Mouse (Mus musculus): ENCODE data around the gene Mrgprx2. TPM values are rescaled to one million over a fixed set of nuclear protein-coding genes. Genes with fewer than 3 reads are reported as not detected.
"Not testable (repeated sequence)": the region's sequence is repeated elsewhere in the genome, so short reads cannot be mapped to it uniquely, and the experiment has no call there.

Gene Mrgprx2
- not detected in 2 replicates for polyA plus RNA-seq (2012; rRNA removed)
- not detected in 2 replicates for polyA plus RNA-seq (2014; fragmentation: Nextera tagmentation; extraction: Ambion mirVana)

DNA sequence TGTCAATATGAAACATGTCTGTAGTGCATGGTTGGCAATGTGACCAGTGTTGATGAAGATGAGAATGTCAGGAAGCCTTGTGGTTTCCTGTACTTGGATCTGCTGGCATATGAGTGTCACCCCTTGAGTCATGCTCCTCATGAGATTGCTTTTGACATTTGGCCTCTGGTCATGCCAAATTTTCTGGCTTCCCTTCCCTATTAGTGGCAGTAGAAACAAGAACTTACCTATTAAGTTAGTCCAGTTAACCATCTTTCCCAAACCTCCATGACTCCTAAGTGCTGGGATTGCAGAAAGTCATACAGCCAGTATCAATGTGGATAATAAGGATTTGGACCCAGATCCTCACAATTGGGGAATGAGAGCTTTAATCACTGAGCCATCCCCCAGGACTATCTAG is at the start of gene Mrgprx2:
Mrgprx2 (minus strand) TSS at position 101 of the 400 bp plus-strand sequence.
- no peak within 1 kb of the TSS for H3K9ac ChIP-seq (replicated peaks)
- DNase-seq (ENCODE audit: low read depth in 3 of 3, low spot score in 3 of 3) (no peak), ATAC-seq (ENCODE audit: insufficient read depth) (no peak)
- TF ChIP-seq CTCF (IDR thresholded peaks at IDR 0.05; ENCODE audit: low read depth) (no peak), EP300 (IDR thresholded peaks at IDR 0.05; ENCODE audit: low read depth) (no peak)
- no peak within 1 kb of the TSS for H3K27ac ChIP-seq
- H3K27me3 ChIP-seq (ENCODE audit: control insufficient read depth, insufficient read depth, low read length), result no peaks in the 10 kb centered on the region
- H3K4me3 ChIP-seq (ENCODE audit: insufficient read depth in 1 of 2, low read depth in 2 of 2, low read length in 2 of 2), result no peak within 1 kb of the TSS
- no peaks in the 10 kb centered on the region for H3K36me3 ChIP-seq (replicated peaks; ENCODE audit: control insufficient read depth, insufficient read depth, low read depth)
- H3K9me3 ChIP-seq (ENCODE audit: control insufficient read depth, low read length), result no peaks in the 10 kb centered on the region
- H3K4me1 ChIP-seq (replicated peaks; ENCODE audit: control insufficient read depth in 2 of 2, insufficient read depth in 2 of 2, low read length in 1 of 2), result no peaks in the 10 kb centered on the region
- no peak within 1 kb of the TSS for H3K4me2 ChIP-seq (ENCODE audit: low read depth)

DNA sequence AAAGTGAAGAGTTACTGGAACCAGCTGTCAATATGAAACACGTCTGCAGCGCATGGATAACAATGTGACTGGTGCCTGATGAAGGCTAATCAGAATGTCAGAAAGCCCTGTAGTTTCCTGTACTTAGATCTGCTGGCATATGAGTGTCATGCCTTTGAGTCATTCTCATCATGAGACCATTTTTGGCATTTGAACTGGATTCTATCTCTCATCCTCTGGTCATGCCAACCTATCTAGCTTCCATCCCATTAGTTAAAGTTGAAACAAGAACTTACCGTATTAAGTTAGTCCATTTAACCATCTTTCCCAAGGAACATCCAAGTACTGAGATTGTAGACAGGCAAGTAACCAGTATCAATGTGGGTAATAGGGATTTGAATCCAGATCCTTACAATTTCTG is 42.9 kb downstream of the Mrgprx2 start, which contains the start of gene Mrgprb1:
Mrgprb1 (minus strand) TSS at position 101 of the 400 bp plus-strand sequence.
- H3K9me3 ChIP-seq (ENCODE audit: control insufficient read depth, low read length), result no peaks in the 10 kb centered on the region
- no peaks in the 10 kb centered on the region for H3K36me3 ChIP-seq (replicated peaks; ENCODE audit: control insufficient read depth, insufficient read depth, low read depth)
- H3K9ac ChIP-seq (replicated peaks), result no peak within 1 kb of the TSS
- H3K4me1 ChIP-seq (replicated peaks; ENCODE audit: control insufficient read depth in 2 of 2, insufficient read depth in 2 of 2, low read length in 1 of 2), result no peaks in the 10 kb centered on the region
- no peak within 1 kb of the TSS for H3K4me3 ChIP-seq (ENCODE audit: insufficient read depth in 1 of 2, low read depth in 2 of 2, low read length in 2 of 2)
- TF ChIP-seq CTCF (IDR thresholded peaks at IDR 0.05; ENCODE audit: low read depth) (no peak), EP300 (IDR thresholded peaks at IDR 0.05; ENCODE audit: low read depth) (no peak)
- ATAC-seq (ENCODE audit: insufficient read depth) (no peak), DNase-seq (ENCODE audit: low read depth in 3 of 3, low spot score in 3 of 3) (no peak)
- no peaks in the 10 kb centered on the region for H3K27me3 ChIP-seq (ENCODE audit: control insufficient read depth, insufficient read depth, low read length)
- H3K4me2 ChIP-seq (ENCODE audit: low read depth), result no peak within 1 kb of the TSS
- WGBS (ENCODE audit: insufficient replicate concordance), result 65% methylated on average over 3 of the region's 3 CpGs
- no peak within 1 kb of the TSS for H3K27ac ChIP-seq

GRCm38 (mm10) chr7:48436581-48436980 is 62.5 kb downstream of the Mrgprx2 start:
- Histone ChIP-seq H3K36me3 (replicated peaks; ENCODE audit: control insufficient read depth, insufficient read depth, low read depth) (no peaks in the 10 kb centered on the region), H3K4me2 (ENCODE audit: low read depth) (no peak overlapping the region), H3K27me3 (ENCODE audit: control insufficient read depth, insufficient read depth, low read length) (no peaks in the 10 kb centered on the region), H3K9me3 (ENCODE audit: control insufficient read depth, low read length) (no peaks in the 10 kb centered on the region), H3K4me1 (replicated peaks; ENCODE audit: control insufficient read depth in 2 of 2, insufficient read depth in 2 of 2, low read length in 1 of 2) (no peaks in the 10 kb centered on the region), H3K9ac (replicated peaks) (no peak overlapping the region), H3K27ac (no peak overlapping the region), H3K4me3 (ENCODE audit: insufficient read depth in 1 of 2, low read depth in 2 of 2, low read length in 2 of 2) (no peak overlapping the region)
- ATAC-seq (ENCODE audit: insufficient read depth) (no peak), DNase-seq (ENCODE audit: low read depth in 3 of 3, low spot score in 3 of 3) (no peak)
- 32% methylated on average over 3 of the region's 3 CpGs for WGBS (ENCODE audit: insufficient replicate concordance)
- TF ChIP-seq EP300 (IDR thresholded peaks at IDR 0.05; ENCODE audit: low read depth), result no peak
- TF ChIP-seq CTCF (IDR thresholded peaks at IDR 0.05; ENCODE audit: low read depth), result no peak

DNA sequence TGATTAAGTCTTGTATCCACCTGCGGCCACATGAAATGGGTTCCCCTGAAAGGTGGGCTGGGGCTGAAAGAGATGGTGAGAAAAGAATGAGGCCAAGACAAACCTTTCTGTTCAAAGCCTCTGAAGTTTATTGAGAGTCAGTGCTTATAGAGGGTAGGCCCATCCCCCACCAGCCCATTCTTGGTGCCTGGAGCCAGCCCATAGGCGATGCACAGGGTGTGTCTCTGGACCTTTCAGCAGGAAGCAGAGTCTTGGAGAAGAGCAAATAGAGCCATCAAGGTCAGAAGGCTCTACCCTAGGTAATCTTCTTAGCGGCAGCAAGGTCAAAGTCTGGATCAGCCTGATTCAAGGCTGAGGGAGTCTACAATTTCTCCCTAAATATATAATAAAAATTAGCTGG is 63.2 kb downstream of the Mrgprx2 start:
- H3K9ac ChIP-seq (replicated peaks); H3K9me3 ChIP-seq (ENCODE audit: control insufficient read depth, low read length); H3K27me3 ChIP-seq (ENCODE audit: control insufficient read depth, insufficient read depth, low read length); H3K36me3 ChIP-seq (replicated peaks; ENCODE audit: control insufficient read depth, insufficient read depth, low read depth); DNase-seq (ENCODE audit: low read depth in 3 of 3, low spot score in 3 of 3); H3K27ac ChIP-seq; H3K4me1 ChIP-seq (replicated peaks; ENCODE audit: control insufficient read depth in 2 of 2, insufficient read depth in 2 of 2, low read length in 1 of 2); H3K4me3 ChIP-seq (ENCODE audit: insufficient read depth in 1 of 2, low read depth in 2 of 2, low read length in 2 of 2); ATAC-seq (ENCODE audit: insufficient read depth); H3K4me2 ChIP-seq (ENCODE audit: low read depth): not testable (repeated sequence)
- WGBS (ENCODE audit: insufficient replicate concordance), result 55% methylated on average over 3 of the region's 3 CpGs

Other genes with a start within 250 kb of the Mrgprx2 start
- gene Mrgprb8, start 110.8 kb downstream of the Mrgprx2 start, polyA plus RNA-seq (2012; rRNA removed), result not detected in 2 replicates
- not detected in 2 replicates for gene Mrgprb8, start 110.8 kb downstream of the Mrgprx2 start, polyA plus RNA-seq (2014; fragmentation: Nextera tagmentation; extraction: Ambion mirVana)
- gene Mrgprb1, start 43.0 kb downstream of the Mrgprx2 start, polyA plus RNA-seq (2012; rRNA removed), result not detected in 2 replicates
- gene Mrgprb1, start 43.0 kb downstream of the Mrgprx2 start, polyA plus RNA-seq (2014; fragmentation: Nextera tagmentation; extraction: Ambion mirVana), result not detected in 2 replicates
- gene Mrgprb2, start 58.8 kb upstream of the Mrgprx2 start, polyA plus RNA-seq (2012; rRNA removed), result not detected in 2 replicates
- gene Mrgprb2, start 58.8 kb upstream of the Mrgprx2 start, polyA plus RNA-seq (2014; fragmentation: Nextera tagmentation; extraction: Ambion mirVana), result not detected in 2 replicates
- not detected in 2 replicates for gene Mrgprb3, start 144.5 kb upstream of the Mrgprx2 start, polyA plus RNA-seq (2012; rRNA removed)
- not detected in 2 replicates for gene Mrgprb3, start 144.5 kb upstream of the Mrgprx2 start, polyA plus RNA-seq (2014; fragmentation: Nextera tagmentation; extraction: Ambion mirVana)